Mouse (Mus musculus) neural tube, embryonic 11.5 days (tissue): ENCODE results near the gene Fam20c. TPM values are rescaled to one million over a fixed set of nuclear protein-coding genes. Genes with fewer than 3 reads are reported as not detected.
A peak's percentile ranks its signal among the peaks of the same experiment; 100 is the strongest.

Source experiments
- ATAC-seq: fragments of 200-750 bp; cut with Nextera tagmentation; 2 replicates; pipeline ENCODE4 v1.8.0; 2017; ENCODE audit warnings: moderate number of reproducible peaks, mild to moderate bottlenecking, moderate TSS enrichment, moderate library complexity; ENCODE audit not compliant: insufficient read depth, low FRiP score, low TSS enrichment
- DNase-seq: peaks from one replicate; pipeline ENCODE4 v3.0.0-alpha.2; 2015; ENCODE audit warnings: low spot score
- H3K27ac ChIP-seq: fragments of 300-500 bp; sonication (generic); 2 replicates; pipeline ENCODE4 v1.5.1; 2014; ENCODE audit warnings: low read depth, mild to moderate bottlenecking, low read length
- H3K27me3 ChIP-seq: fragments of 300-500 bp; sonication (generic); 2 replicates; pipeline ENCODE4 v1.6.1; 2014; ENCODE audit warnings: mild to moderate bottlenecking, low read length, mixed read lengths; ENCODE audit not compliant: control insufficient read depth, insufficient read depth
- H3K36me3 ChIP-seq: fragments of 300-500 bp; sonication (generic); 2 replicates; pipeline ENCODE4 v1.6.1; 2014; ENCODE audit warnings: mild to moderate bottlenecking, low read length, moderate library complexity, mixed read lengths; ENCODE audit not compliant: control insufficient read depth, insufficient read depth
- H3K4me1 ChIP-seq: fragments of 300-500 bp; sonication (generic); 2 replicates; pipeline ENCODE4 v1.6.1; 2014; ENCODE audit warnings: low read length, mixed read lengths; ENCODE audit not compliant: control insufficient read depth, insufficient read depth
- H3K4me2 ChIP-seq: fragments of 300-500 bp; sonication (generic); 2 replicates; pipeline ENCODE4 v1.6.1; 2014; ENCODE audit warnings: low read depth, mild to moderate bottlenecking, moderate library complexity
- H3K4me3 ChIP-seq: fragments of 300-500 bp; sonication (generic); 2 replicates; pipeline ENCODE4 v1.5.1; 2014; ENCODE audit warnings: low read depth, low read length
- H3K9ac ChIP-seq: fragments of 300-500 bp; sonication (generic); 2 replicates; pipeline ENCODE4 v1.6.1; 2014; ENCODE audit warnings: mild to moderate bottlenecking, low read length
- H3K9me3 ChIP-seq: fragments of 300-500 bp; sonication (generic); 2 replicates; pipeline ENCODE4 v1.6.1; 2016; ENCODE audit warnings: low read length; ENCODE audit not compliant: control insufficient read depth
- WGBS: fragments of 180-500 bp; shearing (Covaris S2); extraction: QIAGEN DNeasy Blood & Tissue Kit; methylation state at CpG from one replicate; pipeline ENCODE4 v1.1.7; 2014; 5-methylcytosine and 5-hydroxymethylcytosine counted together
- polyA plus RNA-seq: library from polyadenylated mRNA; unstranded; fragments of >200 nt; fragmentation: Nextera tagmentation; extraction: Ambion mirVana; gene quantifications from 2 replicates; pipeline ENCODE4 v1.2.1, GENCODE M21; 2014

Fam20c gene
- polyA plus RNA-seq, 1 experiment from 2014 or later: 28.2 TPM

- ATAC-seq (no peak), DNase-seq (no peak)
- no peak overlapping the region for H3K9ac ChIP-seq
- WGBS: 66% methylated on average over 4 of the region's 4 CpGs
- no peak overlapping the region for H3K27ac ChIP-seq
- H3K9me3 ChIP-seq: no peaks in the 10 kb centered on the region
- H3K4me2 ChIP-seq: peak overlapping the region; percentile 97; the same call in 1 of the 2 replicates
- peaks cover 5% of the 10 kb centered on the region; the same call in 1 of the 2 replicates for H3K27me3 ChIP-seq
- H3K36me3 ChIP-seq: no peaks in the 10 kb centered on the region
- no peak overlapping the region for H3K4me3 ChIP-seq
- H3K4me1 ChIP-seq: peaks cover 12% of the 10 kb centered on the region
These were observed 1.0 kb upstream of the Fam20c start for GRCm38 (mm10) chr5:138753269-138753668.

- peaks cover 5% of the 10 kb centered on the region; the same call in 1 of the 2 replicates for H3K27me3 ChIP-seq
- H3K4me1 ChIP-seq: peaks cover 12% of the 10 kb centered on the region
- H3K36me3 ChIP-seq: no peaks in the 10 kb centered on the region
- H3K9ac ChIP-seq: peak overlapping the region; percentile 77
- ATAC-seq (no peak; the same call in 1 of the 2 replicates), DNase-seq (no peak)
- H3K27ac ChIP-seq: peak overlapping the region; percentile 82; the same call in 1 of the 2 replicates
- H3K4me3 ChIP-seq: peak overlapping the region; percentile 59
- H3K4me2 ChIP-seq: peak overlapping the region; percentile 97
- H3K9me3 ChIP-seq: no peaks in the 10 kb centered on the region
- WGBS: 9% methylated on average over 9 of the region's 9 CpGs
These were observed 390 bp upstream of the Fam20c start for GRCm38 (mm10) chr5:138753946-138754302.

- peaks cover 5% of the 10 kb centered on the region; the same call in 1 of the 2 replicates for H3K27me3 ChIP-seq
- peak overlapping the region; percentile 59 for H3K4me3 ChIP-seq
- peak overlapping the region; percentile 97 for H3K4me2 ChIP-seq
- no peak for ATAC-seq
- H3K9ac ChIP-seq: peak overlapping the region; percentile 77
- no peaks in the 10 kb centered on the region for H3K9me3 ChIP-seq
- no peaks in the 10 kb centered on the region for H3K36me3 ChIP-seq
- no peak for DNase-seq
- peak overlapping the region; percentile 82 for H3K27ac ChIP-seq
- H3K4me1 ChIP-seq: peaks cover 12% of the 10 kb centered on the region
- WGBS: 1% methylated on average over 34 of the region's 34 CpGs
These were observed 773 bp downstream of the Fam20c start for GRCm38 (mm10) chr5:138755121-138755452.

- Histone ChIP-seq H3K27me3 (peaks cover 5% of the 10 kb centered on the region; the same call in 1 of the 2 replicates), H3K4me1 (peaks cover 12% of the 10 kb centered on the region), H3K4me2 (peak overlapping the region; percentile 97), H3K27ac (peak overlapping the region; percentile 71), H3K9me3 (no peaks in the 10 kb centered on the region), H3K4me3 (peak overlapping the region; percentile 59), H3K9ac (peak overlapping the region; percentile 77), H3K36me3 (no peaks in the 10 kb centered on the region)
- DNase-seq (peak; percentile 45), ATAC-seq (0 out of 2 replicates have a peak, but pooled peaks have one; percentile 5)
- under 1% methylated on average over 57 of the region's 61 CpGs for WGBS
These were observed 1.4 kb downstream of the Fam20c start for GRCm38 (mm10) chr5:138755453-138756301.

GRCm38 (mm10) chr5:138756311-138757085 is 2.2 kb downstream of the Fam20c start:
- H3K9ac ChIP-seq: peak overlapping the region; percentile 77
- H3K9me3 ChIP-seq: no peaks in the 10 kb centered on the region
- H3K4me1 ChIP-seq: peaks cover 16% of the 10 kb centered on the region
- DNase-seq (peak; percentile 53), ATAC-seq (no peak)
- H3K4me3 ChIP-seq: peak overlapping the region; percentile 59
- H3K27ac ChIP-seq: peak overlapping the region; percentile 71
- H3K27me3 ChIP-seq: peaks cover 5% of the 10 kb centered on the region; the same call in 1 of the 2 replicates
- H3K36me3 ChIP-seq: no peaks in the 10 kb centered on the region
- WGBS: 21% methylated on average over 15 of the region's 15 CpGs
- H3K4me2 ChIP-seq: peak overlapping the region; percentile 97

- Histone ChIP-seq H3K4me2 (peak overlapping the region; percentile 97), H3K36me3 (no peaks in the 10 kb centered on the region), H3K27ac (peak overlapping the region; percentile 71; the same call in 1 of the 2 replicates), H3K9ac (peak overlapping the region; percentile 77), H3K27me3 (peaks cover 5% of the 10 kb centered on the region; the same call in 1 of the 2 replicates), H3K4me3 (peak overlapping the region; percentile 59), H3K4me1 (peaks cover 19% of the 10 kb centered on the region), H3K9me3 (no peaks in the 10 kb centered on the region)
- DNase-seq: no peak
- no peak for ATAC-seq
- 65% methylated on average over 6 of the region's 6 CpGs for WGBS
These were observed 2.8 kb downstream of the Fam20c start for GRCm38 (mm10) chr5:138757135-138757534.

GRCm38 (mm10) chr5:138757616-138758015 is 3.3 kb downstream of the Fam20c start:
- Histone ChIP-seq H3K9me3 (no peaks in the 10 kb centered on the region), H3K36me3 (no peaks in the 10 kb centered on the region), H3K4me2 (peak overlapping the region; percentile 97), H3K9ac (peak overlapping the region; percentile 77), H3K27ac (no peak overlapping the region), H3K27me3 (peaks cover 5% of the 10 kb centered on the region; the same call in 1 of the 2 replicates), H3K4me3 (peak overlapping the region; percentile 59; the same call in 1 of the 2 replicates), H3K4me1 (peaks cover 19% of the 10 kb centered on the region)
- no peak for DNase-seq
- no peak for ATAC-seq
- WGBS: 93% methylated on average over 12 of the region's 12 CpGs

GRCm38 (mm10) chr5:138758533-138758932 is 4.2 kb downstream of the Fam20c start:
- Histone ChIP-seq H3K27me3 (peaks cover 5% of the 10 kb centered on the region; the same call in 1 of the 2 replicates), H3K4me2 (peak overlapping the region; percentile 5; the same call in 1 of the 2 replicates), H3K4me1 (peaks cover 16% of the 10 kb centered on the region), H3K27ac (no peak overlapping the region), H3K9ac (no peak overlapping the region), H3K9me3 (no peaks in the 10 kb centered on the region), H3K36me3 (no peaks in the 10 kb centered on the region), H3K4me3 (no peak overlapping the region)
- DNase-seq (no peak), ATAC-seq (no peak)
- 70% methylated on average over 3 of the region's 3 CpGs for WGBS
